Mouse (Mus musculus) forebrain, embryonic 15.5 days (tissue): Measurements from ENCODE around the gene B430305J03Rik. TPM values are rescaled to one million over a fixed set of nuclear protein-coding genes. Genes with fewer than 3 reads are reported as not detected.

Experiments
- ATAC-seq: fragments of 200-750 bp; cut with Nextera tagmentation; replicated peaks from 2 replicates; pipeline ENCODE4 v1.8.0; 2017; ENCODE audit warnings: mild to moderate bottlenecking, moderate TSS enrichment, moderate library complexity
- H3K27ac ChIP-seq: fragments of 300-500 bp; sonication (generic); replicated peaks from 2 replicates; pipeline ENCODE4 v1.5.1; 2015; ENCODE audit warnings: mild to moderate bottlenecking, inconsistent platforms
- H3K27me3 ChIP-seq: fragments of 300-500 bp; sonication (generic); 2 replicates; pipeline ENCODE4 v1.6.1; 2015; ENCODE audit warnings: inconsistent platforms
- H3K36me3 ChIP-seq: fragments of 300-500 bp; sonication (generic); 2 replicates; pipeline ENCODE4 v1.6.1; 2015; ENCODE audit warnings: mild to moderate bottlenecking, inconsistent platforms
- H3K4me1 ChIP-seq: fragments of 300-500 bp; sonication (generic); 2 replicates; pipeline ENCODE4 v1.6.1; 2015; ENCODE audit warnings: inconsistent platforms
- H3K4me2 ChIP-seq: fragments of 300-500 bp; sonication (generic); replicated peaks from 2 replicates; pipeline ENCODE4 v1.6.1; 2015; ENCODE audit warnings: mild to moderate bottlenecking, inconsistent platforms
- H3K4me3 ChIP-seq: fragments of 300-500 bp; sonication (generic); 2 replicates; pipeline ENCODE4 v1.5.1; 2015; ENCODE audit warnings: mild to moderate bottlenecking, inconsistent platforms
- H3K9ac ChIP-seq: fragments of 300-500 bp; sonication (generic); replicated peaks from 2 replicates; pipeline ENCODE4 v1.6.1; 2015; ENCODE audit warnings: mild to moderate bottlenecking, inconsistent platforms
- H3K9me3 ChIP-seq: fragments of 300-500 bp; sonication (generic); 2 replicates; pipeline ENCODE4 v1.6.1; 2016; ENCODE audit warnings: inconsistent platforms
- WGBS: fragments of 180-500 bp; shearing (Covaris S2); methylation state at CpG from one replicate; pipeline ENCODE4 v1.1.7; 2015; ENCODE audit warnings: mixed read lengths; 5-methylcytosine and 5-hydroxymethylcytosine counted together
- polyA plus RNA-seq: library from polyadenylated mRNA; unstranded; fragments of >200 nt; fragmentation: Nextera tagmentation; extraction: Ambion mirVana; gene quantifications from 2 replicates; pipeline ENCODE4 v1.2.1, GENCODE M21; 2015

B430305J03Rik gene
- polyA plus RNA-seq, 1 experiment from 2014 or later = not detected

DNA sequence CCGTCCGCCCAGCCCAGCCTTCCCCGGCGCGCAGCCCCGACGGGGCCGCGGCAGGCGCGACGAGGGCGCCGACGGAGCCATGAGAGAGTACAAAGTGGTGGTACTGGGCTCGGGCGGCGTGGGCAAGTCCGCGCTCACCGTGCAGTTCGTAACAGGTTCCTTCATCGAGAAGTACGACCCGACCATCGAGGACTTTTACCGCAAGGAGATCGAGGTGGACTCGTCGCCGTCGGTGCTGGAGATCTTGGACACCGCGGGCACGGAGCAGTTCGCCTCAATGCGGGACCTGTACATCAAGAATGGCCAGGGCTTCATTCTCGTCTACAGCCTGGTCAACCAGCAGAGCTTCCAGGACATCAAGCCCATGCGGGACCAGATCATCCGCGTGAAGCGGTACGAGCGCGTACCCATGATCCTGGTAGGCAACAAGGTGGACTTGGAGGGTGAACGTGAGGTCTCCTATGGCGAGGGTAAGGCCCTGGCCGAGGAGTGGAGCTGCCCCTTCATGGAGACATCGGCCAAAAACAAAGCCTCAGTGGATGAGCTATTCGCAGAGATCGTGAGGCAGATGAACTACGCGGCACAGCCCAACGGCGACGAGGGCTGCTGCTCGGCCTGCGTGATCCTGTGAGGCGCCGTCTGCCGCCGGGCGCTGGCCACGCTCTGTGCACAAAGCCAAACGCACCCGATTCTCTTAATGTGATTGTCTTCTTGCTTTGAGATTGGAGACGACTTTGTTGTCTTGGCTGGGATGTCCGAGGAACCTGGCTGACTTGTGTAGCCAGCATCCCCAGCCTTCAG is 573 bp downstream of the B430305J03Rik start:
- Histone ChIP-seq H3K4me1 (peaks cover 36% of the 10 kb centered on the region), H3K36me3 (no peaks in the 10 kb centered on the region), H3K27ac (peak overlapping the region; percentile 93), H3K9me3 (no peaks in the 10 kb centered on the region), H3K4me3 (peak overlapping the region; percentile 90), H3K27me3 (no peaks in the 10 kb centered on the region), H3K9ac (peak overlapping the region; percentile 91), H3K4me2 (peak overlapping the region; percentile 67)
- peak; percentile 11 for ATAC-seq
- WGBS = under 1% methylated on average over 68 of the region's 68 CpGs

DNA sequence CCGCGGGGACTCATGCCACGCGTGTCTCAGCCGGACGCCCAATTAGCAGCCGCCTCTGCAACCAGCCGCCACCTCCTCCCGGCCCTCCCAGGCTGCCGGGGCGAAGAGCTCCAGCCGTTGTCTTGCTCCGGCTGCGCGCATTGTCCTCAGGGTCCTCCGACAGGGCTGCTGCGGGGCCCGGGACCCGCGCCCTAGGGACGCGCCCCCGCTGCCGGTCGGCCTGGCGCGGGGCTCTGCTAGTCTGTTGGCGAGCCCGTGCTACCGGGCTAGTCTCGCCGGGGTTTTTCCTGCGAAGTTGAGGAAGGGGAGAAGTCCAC is 1.1 kb downstream of the B430305J03Rik start:
- no peaks in the 10 kb centered on the region for H3K27me3 ChIP-seq
- under 1% methylated on average over 31 of the region's 33 CpGs for WGBS
- ATAC-seq = peak; percentile 55

DNA sequence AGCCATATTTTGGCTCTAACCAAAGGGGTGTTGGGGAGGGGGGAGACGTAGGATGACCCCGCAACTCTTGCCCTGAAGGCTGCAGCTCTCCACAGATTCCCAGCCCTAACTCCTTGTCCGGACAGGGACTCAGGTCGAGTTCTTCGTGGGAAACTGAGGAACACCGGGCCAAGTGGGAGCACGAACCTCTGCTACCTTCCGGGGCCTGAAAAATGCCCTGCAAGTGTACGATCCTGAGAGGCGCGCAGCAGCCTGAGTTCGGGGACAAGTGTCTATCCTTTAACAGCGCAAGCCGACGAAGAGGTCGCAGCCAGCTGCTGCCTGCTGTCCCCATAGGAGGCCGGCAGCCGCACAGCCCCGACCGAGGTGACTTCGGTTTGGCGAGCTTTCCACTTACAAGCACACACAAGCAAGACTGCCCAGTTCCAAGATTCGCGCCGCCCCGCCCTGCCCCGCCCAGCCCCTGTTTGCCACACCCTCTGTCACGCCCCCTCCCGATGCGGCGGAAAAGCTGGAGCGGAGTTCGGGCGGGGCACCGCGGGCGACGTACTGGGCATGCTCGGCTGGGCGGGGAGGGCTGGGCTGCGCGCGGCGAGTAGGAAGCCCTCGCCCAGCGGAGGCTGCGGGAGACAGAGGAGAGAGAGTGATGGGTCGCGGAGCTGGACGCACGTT is 1.6 kb downstream of the B430305J03Rik start:
- Histone ChIP-seq H3K4me3 (peak overlapping the region; percentile 90), H3K36me3 (no peaks in the 10 kb centered on the region), H3K4me2 (peak overlapping the region; percentile 79), H3K9me3 (no peaks in the 10 kb centered on the region), H3K9ac (peak overlapping the region; percentile 91), H3K27me3 (no peaks in the 10 kb centered on the region), H3K4me1 (peaks cover 36% of the 10 kb centered on the region), H3K27ac (peak overlapping the region; percentile 93)
- WGBS = under 1% methylated on average over 47 of the region's 51 CpGs
- peak; percentile 92 for ATAC-seq

More for the DNA sequence above, 1.1 kb downstream of the B430305J03Rik start:
- H3K27ac ChIP-seq = peak overlapping the region; percentile 93
- no peaks in the 10 kb centered on the region for H3K36me3 ChIP-seq
- H3K4me1 ChIP-seq = peaks cover 36% of the 10 kb centered on the region
- H3K4me3 ChIP-seq = peak overlapping the region; percentile 90
- peak overlapping the region; percentile 91 for H3K9ac ChIP-seq
- peak overlapping the region; percentile 67 for H3K4me2 ChIP-seq
- H3K9me3 ChIP-seq = no peaks in the 10 kb centered on the region

DNA sequence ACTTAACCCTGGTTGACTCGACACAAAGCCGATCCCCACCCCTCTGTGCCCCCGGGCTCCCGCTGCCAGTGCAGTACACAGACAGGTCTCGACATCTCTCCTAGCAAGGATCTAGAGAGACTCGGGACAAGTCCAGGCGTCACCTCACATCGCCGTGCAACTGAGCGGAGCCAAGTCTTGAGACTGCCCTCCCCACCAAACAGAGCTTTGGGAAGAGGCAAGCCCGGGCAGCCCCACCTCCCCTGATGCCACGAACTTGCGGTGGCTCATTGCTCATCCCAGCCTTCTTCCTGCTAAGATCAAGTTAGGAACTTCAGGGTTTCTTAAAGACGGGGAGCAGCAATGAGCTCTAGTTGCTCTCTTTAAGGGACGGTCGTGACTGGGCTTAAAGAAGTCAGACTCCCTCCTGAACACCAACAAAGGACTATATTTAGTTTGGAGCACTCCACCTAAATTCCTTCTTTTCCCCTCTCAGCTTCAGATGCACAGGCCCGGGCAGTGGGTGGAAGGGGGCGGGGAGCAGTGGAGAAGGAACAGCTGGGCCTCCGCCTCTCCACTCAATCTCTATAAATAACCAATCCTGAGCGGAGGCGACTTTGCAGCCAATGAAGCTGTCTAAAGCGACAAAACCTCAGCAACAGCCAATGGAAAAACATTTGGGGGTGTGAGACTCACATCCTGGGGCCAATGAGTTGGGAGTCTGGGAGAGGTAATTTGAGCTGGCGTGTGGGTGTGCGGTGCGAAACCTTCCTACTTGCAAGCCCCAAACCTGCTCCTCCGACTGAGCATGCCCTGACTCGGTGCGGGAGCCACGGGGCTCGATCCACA is 2.4 kb downstream of the B430305J03Rik start:
- H3K9me3 ChIP-seq = no peaks in the 10 kb centered on the region
- ATAC-seq = peak; percentile 94
- peak overlapping the region; percentile 63 for H3K9ac ChIP-seq
- H3K27me3 ChIP-seq = no peaks in the 10 kb centered on the region
- H3K4me3 ChIP-seq = peak overlapping the region; percentile 90
- peak overlapping the region; percentile 93 for H3K27ac ChIP-seq
- under 1% methylated on average over 30 of the region's 30 CpGs for WGBS
- H3K4me2 ChIP-seq = peak overlapping the region; percentile 79
- no peaks in the 10 kb centered on the region for H3K36me3 ChIP-seq
- peaks cover 33% of the 10 kb centered on the region for H3K4me1 ChIP-seq

DNA sequence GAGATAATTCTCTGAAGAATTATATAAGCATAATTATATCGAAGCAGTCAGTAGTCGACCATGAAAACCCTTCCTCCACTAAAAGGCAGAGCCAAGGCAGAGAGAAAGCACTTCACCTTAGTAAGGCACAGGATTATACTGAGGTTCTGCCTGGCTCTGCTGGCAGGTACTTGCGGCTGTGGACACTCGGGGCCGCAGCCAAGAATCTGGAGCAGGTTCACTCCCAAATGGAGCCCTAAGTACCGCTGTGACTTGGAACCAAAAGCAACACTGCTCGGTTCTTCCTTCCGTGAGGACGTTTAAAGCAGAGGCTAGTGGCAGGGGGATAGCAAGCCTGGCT is 3.0 kb downstream of the B430305J03Rik start:
- H3K27ac ChIP-seq = peak overlapping the region; percentile 93
- H3K36me3 ChIP-seq = no peaks in the 10 kb centered on the region
- H3K4me1 ChIP-seq = peaks cover 27% of the 10 kb centered on the region
- 8% methylated on average over 9 of the region's 9 CpGs for WGBS
- H3K4me2 ChIP-seq = peak overlapping the region; percentile 79
- peak overlapping the region; percentile 90 for H3K4me3 ChIP-seq
- H3K9ac ChIP-seq = peak overlapping the region; percentile 63
- no peaks in the 10 kb centered on the region for H3K9me3 ChIP-seq
- ATAC-seq = no peak
- no peaks in the 10 kb centered on the region for H3K27me3 ChIP-seq

DNA sequence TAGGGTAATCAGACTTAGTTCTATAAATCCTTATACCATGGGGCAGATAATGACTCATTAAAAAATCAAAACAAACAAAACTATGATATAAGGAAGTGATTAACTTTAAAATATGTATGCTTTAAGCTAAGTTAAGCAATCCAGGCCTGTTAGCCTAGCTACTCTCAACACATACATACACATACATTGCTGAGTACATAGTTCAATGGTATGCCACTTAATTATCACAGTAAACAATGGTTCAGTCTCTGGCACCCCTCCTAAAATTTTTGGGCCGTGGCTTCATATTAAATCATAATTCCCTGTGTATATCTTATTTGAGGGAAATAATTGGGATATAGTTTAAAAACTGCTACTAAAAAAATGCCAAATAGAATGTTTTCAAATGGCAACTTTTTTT is 4.4 kb downstream of the B430305J03Rik start, which contains the start of gene Rap2b:
Gene Rap2b, plus strand, starts transcription at position 301 of the 400 bp plus-strand sequence.
- WGBS = 88% methylated on average over 1 of the region's 1 CpGs
- Histone ChIP-seq H3K9me3 (no peaks in the 10 kb centered on the region), H3K4me2 (no peak within 1 kb of the TSS), H3K9ac (no peak within 1 kb of the TSS), H3K4me1 (peaks cover 13% of the 10 kb centered on the region), H3K4me3 (no peak within 1 kb of the TSS), H3K27ac (no peak within 1 kb of the TSS), H3K36me3 (no peaks in the 10 kb centered on the region), H3K27me3 (no peaks in the 10 kb centered on the region)
- no peak for ATAC-seq

DNA sequence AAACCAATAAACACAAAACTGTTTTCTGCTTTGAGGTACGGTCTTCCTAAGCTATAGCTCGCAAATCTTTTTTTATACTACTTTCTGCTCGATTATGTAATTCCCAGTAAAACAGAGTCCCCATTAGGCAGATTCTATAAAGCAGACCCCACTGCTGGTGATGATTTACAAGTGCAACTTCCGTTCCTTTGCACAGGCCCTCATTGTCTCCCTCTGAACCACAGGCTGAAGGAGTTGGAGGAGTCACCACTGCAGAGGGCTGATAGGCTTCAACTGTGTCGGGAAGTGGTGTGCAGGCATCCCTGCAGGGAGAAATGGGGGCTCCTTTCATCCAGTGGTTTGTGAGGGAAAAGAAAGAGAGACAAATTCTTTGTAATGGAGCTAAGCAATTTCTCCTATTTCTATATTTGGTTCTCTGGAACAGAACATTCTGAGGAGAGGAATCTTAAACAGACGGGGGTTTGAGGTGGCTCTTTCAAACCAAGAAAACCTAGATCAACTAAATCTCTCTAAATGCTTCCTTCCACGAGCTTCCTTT is 6.9 kb downstream of the B430305J03Rik start:
- peaks cover 8% of the 10 kb centered on the region for H3K4me1 ChIP-seq
- no peaks in the 10 kb centered on the region for H3K27me3 ChIP-seq
- no peak overlapping the region for H3K4me3 ChIP-seq
- ATAC-seq = no peak
- H3K36me3 ChIP-seq = no peaks in the 10 kb centered on the region
- H3K4me2 ChIP-seq = no peak overlapping the region
- H3K9me3 ChIP-seq = no peaks in the 10 kb centered on the region
- H3K27ac ChIP-seq = no peak overlapping the region
- no peak overlapping the region for H3K9ac ChIP-seq
- 54% methylated on average over 7 of the region's 7 CpGs for WGBS

DNA sequence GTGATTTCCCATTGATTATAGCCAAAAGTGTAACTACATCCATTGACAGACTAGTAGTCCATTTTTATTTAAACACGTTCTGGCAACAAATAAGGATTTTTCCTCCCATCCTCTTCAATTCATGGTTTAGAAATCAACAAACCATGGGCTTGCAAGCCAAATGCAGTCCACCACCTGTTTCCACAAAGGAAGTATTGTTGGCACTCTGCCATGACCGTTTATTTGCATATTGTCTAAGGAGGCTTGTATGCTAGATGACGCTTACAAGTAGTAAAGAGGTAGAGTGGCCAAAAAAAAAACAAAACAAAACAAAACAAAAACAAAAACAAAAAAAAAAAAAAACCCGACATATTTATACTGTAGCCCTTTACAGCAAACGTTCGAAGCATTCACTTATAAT is 7.6 kb downstream of the B430305J03Rik start:
- ATAC-seq = peak; percentile 17; the same call in 1 of the 2 replicates
- whole genome bisulfite sequencing = 25% methylated on average over 6 of the region's 6 CpGs
- Histone ChIP-seq H3K4me1 (peaks cover 7% of the 10 kb centered on the region), H3K9me3 (no peaks in the 10 kb centered on the region), H3K4me3 (no peak overlapping the region), H3K27ac (no peak overlapping the region), H3K27me3 (no peaks in the 10 kb centered on the region), H3K9ac (no peak overlapping the region), H3K36me3 (no peaks in the 10 kb centered on the region), H3K4me2 (no peak overlapping the region)

DNA sequence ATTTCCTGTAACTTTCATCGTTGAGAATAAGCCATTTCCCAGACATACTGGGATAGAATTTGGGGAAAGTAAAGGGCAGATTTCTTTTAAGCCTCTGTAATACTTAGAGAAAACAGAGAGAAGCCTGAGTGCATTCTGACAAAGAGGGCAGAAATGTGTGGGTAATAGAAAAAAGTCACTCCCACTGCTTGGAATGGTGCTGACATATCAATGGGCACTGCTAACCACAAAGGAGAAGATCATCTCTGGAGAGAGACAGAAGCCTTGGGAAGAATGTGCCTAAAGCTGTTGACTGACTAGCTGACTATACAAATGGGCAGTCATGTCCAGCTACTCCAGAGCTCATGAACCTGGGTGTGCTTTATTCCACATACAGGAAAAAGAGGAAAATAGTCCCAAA is 10.3 kb downstream of the B430305J03Rik start:
- H3K4me2 ChIP-seq = no peak overlapping the region
- 38% methylated on average over 1 of the region's 1 CpGs for WGBS
- ATAC-seq = no peak
- H3K9ac ChIP-seq = no peak overlapping the region
- H3K4me1 ChIP-seq = peaks cover 3% of the 10 kb centered on the region; the same call in 1 of the 2 replicates
- no peak overlapping the region for H3K27ac ChIP-seq
- H3K9me3 ChIP-seq = no peaks in the 10 kb centered on the region
- no peaks in the 10 kb centered on the region for H3K27me3 ChIP-seq
- no peaks in the 10 kb centered on the region for H3K36me3 ChIP-seq
- H3K4me3 ChIP-seq = no peak overlapping the region

DNA sequence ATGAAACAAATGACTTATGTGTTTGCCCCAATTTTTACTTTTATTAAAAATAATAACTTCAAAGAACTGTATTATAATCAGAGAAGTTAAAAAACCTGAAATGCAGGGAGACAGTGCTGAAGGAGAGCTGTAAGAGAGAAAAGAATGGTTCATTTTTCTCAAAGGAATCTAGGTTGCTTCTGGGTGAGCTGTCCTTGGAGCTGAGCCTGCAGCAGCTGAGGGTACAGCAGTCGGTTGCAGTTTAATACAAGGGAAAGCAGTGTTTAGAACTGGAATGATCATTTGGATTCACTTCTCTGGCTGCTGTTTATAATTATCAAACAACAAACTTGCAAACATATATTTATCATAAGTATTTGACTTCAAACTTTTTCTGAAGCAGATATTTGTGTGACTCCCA is 16.3 kb downstream of the B430305J03Rik start:
- no peak overlapping the region for H3K4me3 ChIP-seq
- 80% methylated on average over 1 of the region's 1 CpGs for WGBS
- H3K9me3 ChIP-seq = no peaks in the 10 kb centered on the region
- ATAC-seq = no peak
- H3K27me3 ChIP-seq = no peaks in the 10 kb centered on the region
- 0 out of 2 replicates have a peak, but pooled peaks cover 4% of the 10 kb centered on the region for H3K4me1 ChIP-seq
- no peak overlapping the region for H3K9ac ChIP-seq
- H3K4me2 ChIP-seq = no peak overlapping the region
- no peaks in the 10 kb centered on the region for H3K36me3 ChIP-seq
- no peak overlapping the region for H3K27ac ChIP-seq

DNA sequence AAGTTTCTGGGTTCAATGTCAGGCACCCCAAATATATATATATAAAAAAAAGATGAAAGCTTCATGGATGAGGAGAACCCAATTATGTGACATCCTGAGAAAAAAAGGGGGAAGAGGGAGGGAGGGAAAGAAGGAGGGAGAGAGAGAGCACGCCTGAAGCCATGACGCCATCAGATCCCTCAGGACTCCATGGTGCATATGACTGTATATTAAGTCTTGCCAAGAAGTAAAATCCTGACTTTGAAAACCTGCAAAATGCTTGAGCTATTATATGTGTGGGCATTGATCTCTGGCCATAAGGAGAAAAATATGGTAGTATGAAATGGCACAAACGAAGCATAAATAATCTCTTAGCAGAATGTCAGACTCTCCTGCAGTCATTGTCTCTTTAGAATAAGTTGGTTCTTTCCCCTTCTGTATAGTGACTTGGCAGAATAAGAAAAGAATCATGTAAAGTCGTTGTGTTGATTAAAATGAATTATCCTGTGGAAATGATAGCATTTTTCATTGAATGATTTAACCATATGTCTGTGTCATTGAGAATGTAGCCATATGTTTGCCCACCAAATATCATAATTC is 17.6 kb downstream of the B430305J03Rik start:
- Histone ChIP-seq H3K27ac (no peak overlapping the region; the same call in 1 of the 2 replicates), H3K9ac (no peak overlapping the region), H3K4me2 (no peak overlapping the region), H3K4me3 (no peak overlapping the region), H3K4me1 (0 out of 2 replicates have a peak, but pooled peaks cover 4% of the 10 kb centered on the region), H3K27me3 (no peaks in the 10 kb centered on the region), H3K36me3 (no peaks in the 10 kb centered on the region), H3K9me3 (no peaks in the 10 kb centered on the region)
- 63% methylated on average over 4 of the region's 4 CpGs for WGBS
- ATAC-seq = peak; percentile 82
